Mouse (Mus musculus): ENCODE results near the gene Aox2. TPM values are rescaled to one million over a fixed set of nuclear protein-coding genes. Genes with fewer than 3 reads are reported as not detected.
A peak's percentile ranks its signal among the peaks of the same experiment; 100 is the strongest.

Gene Aox2
- polyA plus RNA-seq, 1 experiment from 2014 or later, result 0.02 TPM

- no peak overlapping the region for H3K27ac ChIP-seq (ENCODE audit: low read length)
- TF ChIP-seq CTCF (IDR thresholded peaks at IDR 0.05) (no peak), EP300 (IDR thresholded peaks at IDR 0.05) (no peak)
- H3K27me3 ChIP-seq (replicated peaks; ENCODE audit: insufficient read depth, low read length), result no peaks in the 10 kb centered on the region
- no peak overlapping the region for H3K4me2 ChIP-seq (replicated peaks; ENCODE audit: low read depth, low read length)
- WGBS, result 63% methylated on average over 5 of the region's 5 CpGs
- peaks cover 38% of the 10 kb centered on the region; the same call in 1 of the 2 replicates for H3K36me3 ChIP-seq (ENCODE audit: insufficient read depth, low read length)
- ATAC-seq (peak; percentile 20), DNase-seq (ENCODE audit: low spot score) (peak; percentile 34)
- no peak overlapping the region for H3K9ac ChIP-seq (replicated peaks; ENCODE audit: low read depth)
- no peaks in the 10 kb centered on the region for H3K9me3 ChIP-seq (ENCODE audit: low read length)
- no peaks in the 10 kb centered on the region for H3K4me1 ChIP-seq (ENCODE audit: insufficient read depth, low read depth, low read length)
- no peak overlapping the region for H3K4me3 ChIP-seq (ENCODE audit: low read depth, low read length)
Observed at GRCm38 (mm10) chr1:58409553-58410197, 131.5 kb downstream of the Aox2 start.

DNA sequence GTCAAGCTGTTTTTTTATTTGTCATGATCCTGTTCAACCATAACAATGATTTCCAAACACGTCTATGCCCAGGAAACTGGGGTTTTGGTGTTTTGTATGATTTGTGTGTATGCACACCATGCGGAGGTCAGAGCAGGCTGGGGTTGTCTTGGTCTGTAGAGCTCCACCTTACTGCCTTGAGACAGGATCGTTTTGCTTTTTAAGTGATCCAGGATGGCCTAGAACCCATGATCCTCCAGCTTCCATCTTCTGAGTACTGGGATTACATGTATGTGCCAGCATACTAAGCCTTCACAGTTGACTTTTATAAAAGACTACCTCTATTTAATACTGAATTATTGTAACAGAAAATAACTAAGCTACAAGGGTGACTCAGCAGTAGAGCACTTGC is 132.1 kb downstream of the Aox2 start:
- 54% methylated on average over 3 of the region's 3 CpGs for WGBS
- TF ChIP-seq CTCF (IDR thresholded peaks at IDR 0.05) (no peak), EP300 (IDR thresholded peaks at IDR 0.05) (no peak)
- Histone ChIP-seq H3K9ac (replicated peaks; ENCODE audit: low read depth) (no peak overlapping the region), H3K4me1 (ENCODE audit: insufficient read depth, low read depth, low read length) (no peaks in the 10 kb centered on the region), H3K4me2 (replicated peaks; ENCODE audit: low read depth, low read length) (no peak overlapping the region), H3K36me3 (ENCODE audit: insufficient read depth, low read length) (peaks cover 44% of the 10 kb centered on the region; the same call in 1 of the 2 replicates), H3K9me3 (ENCODE audit: low read length) (no peaks in the 10 kb centered on the region), H3K27ac (ENCODE audit: low read length) (no peak overlapping the region), H3K4me3 (ENCODE audit: low read depth, low read length) (no peak overlapping the region), H3K27me3 (replicated peaks; ENCODE audit: insufficient read depth, low read length) (no peaks in the 10 kb centered on the region)
- DNase-seq (ENCODE audit: low spot score), result no peak
- ATAC-seq, result peak; percentile 31

DNA sequence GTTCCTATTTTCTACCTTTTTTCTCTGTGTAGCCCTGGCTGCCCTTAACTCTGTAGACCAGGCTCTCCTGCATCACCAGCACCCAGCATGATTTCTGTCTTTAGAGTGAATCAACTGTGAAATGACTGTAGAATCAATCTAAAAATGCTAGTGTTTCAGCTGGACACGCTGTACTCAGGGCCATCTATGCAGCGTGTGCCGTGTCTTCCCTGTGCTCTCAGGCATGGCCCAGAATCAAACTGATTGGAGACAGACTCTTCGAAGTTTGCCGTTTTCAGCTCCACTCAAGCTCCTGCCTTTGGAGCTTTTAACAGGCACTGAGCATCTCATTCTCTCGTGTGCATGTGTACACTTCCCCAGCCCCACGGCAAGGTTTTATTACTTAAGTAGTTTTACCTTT is 132.7 kb downstream of the Aox2 start:
- no peak for DNase-seq (ENCODE audit: low spot score)
- 88% methylated on average over 7 of the region's 7 CpGs for WGBS
- H3K4me2 ChIP-seq (replicated peaks; ENCODE audit: low read depth, low read length), result no peak overlapping the region

DNA sequence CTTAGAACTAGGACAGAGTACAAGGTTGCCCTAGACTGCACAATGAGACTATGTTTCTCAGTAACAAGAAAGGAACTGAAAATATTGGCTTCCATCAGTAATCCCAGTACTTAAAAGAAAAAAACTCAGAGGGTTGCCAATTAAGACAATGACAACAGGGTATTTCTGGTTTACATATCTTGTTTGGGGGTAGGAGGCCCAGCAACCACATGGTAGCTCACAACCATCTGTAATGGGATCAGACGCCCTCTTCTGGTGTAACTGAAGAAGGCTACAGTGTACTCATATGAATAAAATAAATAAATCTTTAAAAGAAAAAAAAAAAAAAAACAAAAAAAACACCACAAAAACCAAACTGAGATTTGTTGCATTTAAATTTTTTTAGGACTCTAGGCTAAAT is 137.3 kb downstream of the Aox2 start:
- ATAC-seq, result no peak
- Histone ChIP-seq H3K4me1 (ENCODE audit: insufficient read depth, low read depth, low read length) (no peaks in the 10 kb centered on the region), H3K9me3 (ENCODE audit: low read length) (no peaks in the 10 kb centered on the region), H3K4me2 (replicated peaks; ENCODE audit: low read depth, low read length) (no peak overlapping the region), H3K9ac (replicated peaks; ENCODE audit: low read depth) (no peak overlapping the region), H3K36me3 (ENCODE audit: insufficient read depth, low read length) (peaks cover 66% of the 10 kb centered on the region), H3K27ac (ENCODE audit: low read length) (no peak overlapping the region), H3K27me3 (replicated peaks; ENCODE audit: insufficient read depth, low read length) (no peaks in the 10 kb centered on the region), H3K4me3 (ENCODE audit: low read depth, low read length) (no peak overlapping the region)
- peak; percentile 41 for DNase-seq (ENCODE audit: low spot score)
- peak; percentile 51 for TF ChIP-seq CTCF (IDR thresholded peaks at IDR 0.05)
- TF ChIP-seq EP300 (IDR thresholded peaks at IDR 0.05), result no peak
- WGBS, result 13% methylated on average over 1 of the region's 1 CpGs

More for the DNA sequence above, 132.7 kb downstream of the Aox2 start:
- no peak overlapping the region for H3K27ac ChIP-seq (ENCODE audit: low read length)
- ATAC-seq, result 0 out of 2 replicates have a peak, but pooled peaks have one; percentile 16
- no peaks in the 10 kb centered on the region for H3K9me3 ChIP-seq (ENCODE audit: low read length)
- TF ChIP-seq CTCF (IDR thresholded peaks at IDR 0.05), result no peak
- no peaks in the 10 kb centered on the region for H3K27me3 ChIP-seq (replicated peaks; ENCODE audit: insufficient read depth, low read length)
- no peak overlapping the region for H3K9ac ChIP-seq (replicated peaks; ENCODE audit: low read depth)
- H3K36me3 ChIP-seq (ENCODE audit: insufficient read depth, low read length), result peaks cover 46% of the 10 kb centered on the region; the same call in 1 of the 2 replicates
- no peaks in the 10 kb centered on the region for H3K4me1 ChIP-seq (ENCODE audit: insufficient read depth, low read depth, low read length)
- H3K4me3 ChIP-seq (ENCODE audit: low read depth, low read length), result no peak overlapping the region

DNA sequence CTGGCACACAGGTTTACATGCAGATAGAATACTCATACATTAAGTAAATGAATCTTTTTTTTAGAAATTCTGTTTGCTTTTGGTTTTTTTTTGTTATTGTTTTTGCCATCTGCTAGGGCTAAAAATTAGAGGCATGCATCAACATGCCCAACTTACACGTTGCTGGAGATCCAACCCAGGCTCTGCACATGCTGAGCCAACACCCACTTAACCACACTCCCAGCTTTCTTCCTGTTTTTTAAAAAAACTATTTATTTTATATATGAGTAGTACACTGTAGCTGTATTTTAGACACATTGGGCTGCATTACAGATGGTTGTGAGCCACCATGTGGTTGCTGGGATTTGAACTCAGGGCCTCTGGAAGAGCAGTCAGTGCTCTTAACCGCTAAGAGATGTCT is 137.9 kb downstream of the Aox2 start:
- no peaks in the 10 kb centered on the region for H3K4me1 ChIP-seq (ENCODE audit: insufficient read depth, low read depth, low read length)
- ATAC-seq, result no peak
- H3K4me2 ChIP-seq (replicated peaks; ENCODE audit: low read depth, low read length), result no peak overlapping the region
- no peaks in the 10 kb centered on the region for H3K9me3 ChIP-seq (ENCODE audit: low read length)
- 80% methylated on average over 2 of the region's 2 CpGs for WGBS
- no peak overlapping the region for H3K27ac ChIP-seq (ENCODE audit: low read length)
- no peak for DNase-seq (ENCODE audit: low spot score)
- H3K27me3 ChIP-seq (replicated peaks; ENCODE audit: insufficient read depth, low read length), result no peaks in the 10 kb centered on the region
- H3K36me3 ChIP-seq (ENCODE audit: insufficient read depth, low read length), result peaks cover 62% of the 10 kb centered on the region
- no peak overlapping the region for H3K9ac ChIP-seq (replicated peaks; ENCODE audit: low read depth)
- H3K4me3 ChIP-seq (ENCODE audit: low read depth, low read length), result no peak overlapping the region
- TF ChIP-seq CTCF (IDR thresholded peaks at IDR 0.05) (no peak), EP300 (IDR thresholded peaks at IDR 0.05) (no peak)

GRCm38 (mm10) chr1:58420032-58420431 is 141.9 kb downstream of the Aox2 start:
- ATAC-seq (no peak), DNase-seq (ENCODE audit: low spot score) (no peak)
- H3K9ac ChIP-seq (replicated peaks; ENCODE audit: low read depth), result no peak overlapping the region
- no peaks in the 10 kb centered on the region for H3K9me3 ChIP-seq (ENCODE audit: low read length)
- TF ChIP-seq EP300 (IDR thresholded peaks at IDR 0.05) (no peak), CTCF (IDR thresholded peaks at IDR 0.05) (no peak)
- H3K27ac ChIP-seq (ENCODE audit: low read length), result no peak overlapping the region
- no peaks in the 10 kb centered on the region for H3K27me3 ChIP-seq (replicated peaks; ENCODE audit: insufficient read depth, low read length)
- peaks cover 43% of the 10 kb centered on the region for H3K36me3 ChIP-seq (ENCODE audit: insufficient read depth, low read length)
- H3K4me2 ChIP-seq (replicated peaks; ENCODE audit: low read depth, low read length), result no peak overlapping the region
- no peak overlapping the region for H3K4me3 ChIP-seq (ENCODE audit: low read depth, low read length)
- 73% methylated on average over 10 of the region's 10 CpGs for WGBS
- no peaks in the 10 kb centered on the region for H3K4me1 ChIP-seq (ENCODE audit: insufficient read depth, low read depth, low read length)

All from lung, postnatal 0 days (tissue).